Mouse (Mus musculus): ENCODE measurements around the gene Pet117. TPM values are rescaled to one million over a fixed set of nuclear protein-coding genes. Genes with fewer than 3 reads are reported as not detected.

The Pet117 gene
- total RNA-seq, 2 experiments from 2014 or later: 4.5 to 5.6 TPM

DNA sequence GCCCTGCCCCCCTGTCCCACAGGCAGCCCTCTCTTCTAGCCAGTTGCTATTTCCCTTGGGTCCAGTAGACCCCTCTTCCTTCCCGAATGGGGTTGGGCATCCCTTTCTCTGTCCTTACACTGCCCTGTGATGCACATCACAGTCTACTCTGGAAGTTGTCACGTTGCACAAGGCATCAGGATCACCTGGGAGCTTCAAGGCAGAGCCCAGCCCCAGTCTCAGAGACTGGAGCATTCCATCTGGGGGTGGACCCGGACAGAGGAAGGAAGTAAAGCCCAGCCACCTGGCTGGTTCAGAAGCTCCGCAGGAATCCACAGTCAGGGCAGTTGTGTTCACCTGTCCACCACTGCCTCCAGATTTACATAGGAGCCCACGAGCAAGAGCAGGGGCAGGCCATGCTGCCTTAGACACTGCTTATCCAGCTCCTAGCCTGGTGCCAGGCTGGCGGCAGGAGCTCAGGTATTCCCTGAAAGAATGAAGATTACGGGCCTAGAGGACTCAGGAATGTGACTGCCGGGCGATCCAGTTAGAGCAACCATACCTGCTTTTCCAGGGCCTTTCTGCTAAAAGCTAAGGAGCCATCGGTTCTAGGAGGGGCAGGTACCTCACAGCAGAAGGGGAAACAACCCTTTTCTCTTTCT, 6.4 kb downstream of the Pet117 start:
- DNase-seq: no peak
- intact Hi-C loops (cut with DNase I): no loop called here

DNA sequence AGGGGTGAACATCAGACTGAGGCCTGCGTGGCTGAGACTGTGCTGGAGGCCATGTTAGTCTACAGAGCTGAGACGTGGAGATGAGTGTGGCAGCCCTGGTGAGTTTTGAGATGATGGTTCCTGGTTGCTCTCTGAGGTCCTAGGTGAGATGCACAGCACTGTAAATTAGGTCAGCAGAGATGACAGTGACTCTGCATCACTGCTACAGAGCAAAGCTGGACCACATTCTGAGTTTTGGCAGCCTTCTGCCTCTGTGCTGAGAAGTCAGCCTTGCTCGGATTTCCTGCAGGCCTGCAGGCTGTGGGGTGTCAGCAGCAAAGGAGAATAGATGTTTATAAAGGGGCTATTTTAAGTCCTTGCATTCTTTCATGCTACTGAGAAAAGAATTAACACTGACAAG, 12.5 kb downstream of the Pet117 start:
- DNase-seq: no peak
- intact Hi-C loops (cut with DNase I): no loop called here

DNA sequence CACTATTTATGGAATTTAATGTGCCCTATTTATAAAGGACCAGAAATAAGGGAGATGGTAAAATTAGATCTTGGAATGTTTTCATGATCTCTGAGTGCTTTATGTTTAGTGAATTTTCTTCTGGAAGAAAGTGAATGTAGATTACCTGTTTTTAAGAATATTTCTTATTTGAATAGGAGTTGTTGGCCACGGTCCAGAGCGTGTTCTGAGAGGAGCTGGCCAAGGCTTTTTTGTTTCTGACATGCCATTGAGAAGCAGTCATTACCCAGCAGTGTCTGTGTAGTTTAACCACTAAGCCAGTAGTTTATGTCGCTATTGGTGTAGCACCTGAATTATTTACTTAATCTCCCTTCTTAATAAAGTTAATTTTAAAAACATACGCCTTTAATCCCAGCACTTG, 12.9 kb downstream of the Pet117 start:
- DNase-seq: no peak
- intact Hi-C loops (cut with DNase I): no loop called here

DNA sequence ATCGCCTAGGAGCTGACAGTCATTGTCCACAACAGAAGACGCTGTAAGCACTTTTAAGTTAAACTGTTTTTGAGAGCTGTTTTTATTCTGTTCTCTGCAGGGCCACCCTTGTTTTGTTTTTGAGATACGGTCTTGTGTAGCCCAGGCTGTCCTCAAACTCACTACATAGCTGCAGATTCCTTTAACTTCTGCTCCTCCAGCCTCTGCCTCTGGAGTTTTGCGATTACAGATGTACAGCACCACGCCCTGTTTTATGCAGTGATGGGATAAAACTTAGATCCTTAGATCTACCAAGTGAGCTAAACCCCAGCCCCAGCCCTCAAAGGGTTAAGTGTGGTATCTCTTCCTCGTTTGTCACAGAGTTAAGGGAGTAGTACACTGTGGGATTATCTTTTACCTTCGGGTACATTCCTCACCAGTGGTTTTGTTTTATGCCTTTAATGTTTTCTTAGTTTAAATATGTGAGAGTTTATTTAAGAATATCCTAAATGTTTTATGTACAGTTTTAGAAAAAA, 13.9 kb downstream of the Pet117 start:
- intact Hi-C loops (cut with DNase I): no loop called here
- DNase-seq: no peak

DNA sequence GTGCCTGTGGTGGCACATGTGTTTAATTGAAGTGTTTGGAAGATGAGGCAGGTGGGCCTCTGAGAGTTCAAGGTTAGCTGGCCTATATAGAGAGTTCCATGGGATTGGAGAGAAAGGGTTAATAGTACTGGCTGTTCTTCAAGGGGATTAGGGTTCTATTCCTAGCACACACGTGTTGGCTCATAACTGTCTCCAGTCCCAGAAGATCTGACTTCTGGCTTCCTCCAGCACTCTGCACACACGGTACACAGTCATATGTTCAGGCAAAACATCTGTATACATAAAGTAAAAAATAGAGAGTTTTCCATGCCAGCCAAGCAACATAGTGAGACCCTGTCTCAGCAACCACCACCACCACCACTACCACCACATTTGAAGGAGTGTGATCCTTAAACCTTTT, 17.5 kb downstream of the Pet117 start:
- no peak for DNase-seq
- intact Hi-C loops (cut with DNase I): no loop called here

DNA sequence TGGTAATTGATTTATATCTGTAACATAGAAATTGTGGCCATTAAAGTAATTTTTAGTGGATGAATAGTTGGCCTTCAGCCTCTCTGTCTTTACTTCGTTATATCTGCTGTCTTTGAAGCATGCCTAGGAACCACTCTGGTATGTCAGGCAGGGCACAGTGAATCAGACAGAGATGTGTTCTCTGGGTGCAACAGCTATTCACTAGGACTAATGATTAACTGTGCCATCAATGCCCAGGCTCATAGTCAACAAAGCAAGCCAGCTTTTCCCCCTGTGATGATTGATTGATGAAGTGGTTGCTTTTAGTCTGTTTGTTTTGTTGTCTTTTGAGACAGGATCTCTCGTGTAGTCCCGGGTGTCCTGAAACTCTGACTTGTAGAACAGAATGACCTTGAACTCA, 19.6 kb downstream of the Pet117 start:
- intact Hi-C loops (cut with DNase I): no loop called here
- no peak for DNase-seq

DNA sequence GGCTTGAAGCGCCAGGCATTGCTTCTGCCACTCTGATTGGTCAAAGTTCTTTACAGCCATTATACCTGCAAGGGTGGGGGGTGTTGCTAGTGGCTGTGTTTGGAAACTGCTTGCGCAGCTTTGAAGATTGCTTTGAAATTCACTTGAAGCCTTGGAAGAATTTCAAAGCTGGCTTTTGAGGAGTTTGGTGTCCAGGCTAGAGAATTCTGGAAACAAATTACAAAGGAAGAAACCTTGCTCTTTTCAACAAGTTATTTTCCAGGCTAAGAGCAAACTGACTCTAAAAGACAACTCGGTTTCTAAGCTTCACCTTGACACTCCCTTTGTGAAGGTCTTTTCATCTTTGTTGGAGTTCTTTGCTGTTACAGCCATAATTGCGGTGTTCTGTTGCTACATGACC, 30.7 kb downstream of the Pet117 start:
- no peak for DNase-seq
- intact Hi-C loops (cut with DNase I): no loop called here

DNA sequence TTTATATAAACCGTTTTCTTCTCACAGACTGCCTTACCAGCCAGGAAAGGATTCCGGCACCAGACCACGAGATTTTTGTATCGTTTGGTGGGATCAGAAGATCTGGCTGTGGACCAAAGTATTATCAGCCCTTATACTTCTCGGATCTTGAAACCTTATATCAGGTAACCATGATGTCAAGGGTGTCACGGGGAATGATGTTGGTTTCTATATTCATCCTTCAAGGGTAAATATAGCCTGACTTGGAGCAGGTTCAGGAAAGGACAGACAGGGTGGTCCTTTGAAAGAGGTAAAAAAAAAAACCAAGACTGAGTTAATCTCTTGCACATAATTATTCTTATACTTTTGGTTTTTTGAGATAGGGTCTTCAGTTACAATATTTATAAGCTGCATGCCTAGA, 31.9 kb downstream of the Pet117 start:
- DNase-seq: no peak

DNA sequence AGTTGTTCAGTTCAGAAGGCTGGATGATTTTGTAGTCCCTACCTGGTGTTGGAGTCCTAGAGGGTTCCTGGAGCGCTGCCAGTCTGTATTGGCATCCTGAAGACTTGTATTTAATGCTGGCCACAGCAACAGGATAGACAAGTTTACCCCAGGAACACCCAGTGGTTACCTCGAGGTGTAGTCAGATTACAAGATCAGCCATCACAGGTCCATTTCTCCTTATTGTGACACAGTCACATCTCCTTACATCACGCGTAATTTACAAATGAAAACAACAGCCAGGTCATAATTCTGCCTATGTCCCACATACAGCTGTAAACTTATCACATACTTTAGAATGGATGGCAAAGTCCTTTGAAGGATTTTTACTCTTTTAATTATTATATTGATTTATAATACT, 40.2 kb downstream of the Pet117 start:
- intact Hi-C loops (cut with DNase I): no loop called here
- DNase-seq: no peak

More for the DNA sequence above, 31.9 kb downstream of the Pet117 start:
- intact Hi-C loops (cut with DNase I): no loop called here

DNA sequence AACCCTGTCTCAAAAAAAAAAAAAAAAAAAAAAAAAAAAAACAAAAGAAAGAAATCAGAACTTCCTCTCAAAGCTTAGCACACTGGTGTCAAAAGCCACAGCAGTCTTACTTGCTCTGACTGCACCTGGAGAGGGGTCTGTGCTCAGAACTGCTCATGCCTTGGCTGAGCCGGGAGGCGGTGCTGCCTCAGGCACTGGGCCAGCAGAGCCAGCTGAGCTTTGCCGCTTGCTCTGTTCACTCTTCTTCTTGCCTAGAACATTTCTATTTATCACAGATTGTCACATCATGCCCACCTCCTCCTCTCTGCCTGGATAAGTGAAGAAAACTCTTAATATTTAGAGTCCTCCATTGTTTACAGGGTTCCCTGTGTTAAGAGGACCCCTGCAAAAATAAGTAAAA, 41.8 kb downstream of the Pet117 start:
- no peak for DNase-seq

DNA sequence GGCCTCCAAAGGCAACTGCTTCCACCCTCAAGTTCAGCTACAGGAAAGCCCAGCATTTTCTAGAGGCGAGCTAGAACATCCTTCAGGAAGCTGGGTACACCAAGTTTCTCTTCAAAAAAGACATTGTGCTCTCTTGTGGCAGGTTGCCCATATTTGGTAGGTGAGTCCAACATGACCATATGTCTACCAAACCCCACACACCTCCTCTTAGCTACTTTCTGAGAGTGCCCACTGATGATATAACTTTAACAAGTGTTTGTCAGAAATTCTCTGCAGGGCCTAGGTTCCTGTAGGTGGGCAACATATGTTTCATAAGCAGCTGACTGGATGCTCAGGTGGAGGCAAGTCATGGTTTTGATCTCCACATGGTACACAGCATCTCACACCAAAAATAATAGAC, 45.9 kb downstream of the Pet117 start:
- no peak for DNase-seq
- intact Hi-C loops (cut with DNase I): no loop called here

More for the DNA sequence above, 41.8 kb downstream of the Pet117 start:
- intact Hi-C loops (cut with DNase I): no loop called here

DNA sequence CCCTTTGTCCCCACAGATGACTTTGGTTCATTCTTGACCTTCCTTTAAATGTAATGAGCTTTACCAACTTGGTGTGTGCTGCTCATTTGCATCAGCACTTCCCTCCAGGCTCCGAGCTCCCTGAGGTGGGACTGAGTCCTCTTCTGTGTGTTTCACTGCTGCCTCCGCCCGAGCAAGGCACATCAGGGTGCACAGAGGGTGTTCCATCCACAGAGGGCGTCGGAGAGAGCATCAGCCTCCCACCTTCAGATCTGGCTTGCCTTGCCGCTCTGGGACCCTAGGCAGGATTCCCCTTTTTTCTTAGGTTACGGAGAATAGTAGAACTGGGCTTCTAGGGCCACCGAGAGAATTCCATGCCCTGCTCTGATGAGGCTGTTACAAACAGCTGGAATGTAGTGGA, 48.1 kb downstream of the Pet117 start:
- intact Hi-C loops (cut with DNase I): no loop called here
- no peak for DNase-seq

DNA sequence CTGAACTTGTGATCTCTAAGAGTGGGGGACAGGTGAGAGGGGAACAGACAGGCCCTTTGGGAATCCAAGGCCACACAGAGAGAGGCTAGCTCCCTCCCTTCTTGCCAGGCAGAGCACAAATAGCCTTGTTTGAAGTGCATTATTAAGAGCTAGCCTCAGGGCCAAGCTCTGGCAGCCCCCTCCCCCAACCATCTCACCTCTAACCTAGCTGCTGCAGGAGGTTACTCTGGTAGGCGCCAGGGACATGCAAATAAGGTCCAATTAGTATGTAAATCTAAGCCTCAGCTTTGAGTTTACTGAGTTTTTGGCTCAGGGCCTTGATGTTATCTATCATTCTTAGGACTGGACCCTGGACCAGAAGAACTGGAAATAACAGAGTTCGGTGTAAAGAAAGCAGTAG, 49.3 kb downstream of the Pet117 start:
- no peak for DNase-seq
- intact Hi-C loops (cut with DNase I): no loop called here

DNA sequence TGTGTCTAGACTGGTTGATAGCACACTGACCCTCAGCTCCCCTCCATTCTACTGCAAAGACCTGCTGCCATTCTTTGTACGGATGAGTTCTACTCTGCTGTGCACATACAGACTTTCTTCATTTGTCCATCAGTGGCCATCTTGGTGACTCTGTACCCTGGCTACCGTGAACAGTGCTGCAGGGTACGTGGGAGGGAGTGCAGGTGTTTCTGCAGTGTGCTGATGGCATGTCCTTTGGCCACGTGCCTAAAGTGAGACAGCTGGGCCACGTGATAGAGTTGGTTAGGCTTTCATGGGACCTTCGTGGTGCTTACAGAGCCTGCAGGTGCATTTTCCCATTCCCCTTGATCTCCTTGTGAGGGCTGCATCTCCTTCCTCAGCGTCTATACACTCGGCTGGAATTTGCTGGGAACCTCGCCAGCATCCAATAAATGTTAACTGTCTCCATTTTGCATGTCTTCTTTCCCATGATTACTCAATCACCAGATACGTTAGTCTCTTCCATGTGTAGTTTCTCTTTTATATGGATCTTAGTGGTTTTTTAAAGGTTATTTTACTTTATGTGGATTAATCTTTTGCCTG, 53.4 kb downstream of the Pet117 start:
- intact Hi-C loops (cut with DNase I): no loop called here
- DNase-seq: no peak

Other genes with a start within 250 kb of the Pet117 start
- gene Mgme1, start 98.3 kb upstream of the Pet117 start, total RNA-seq (2021): 1 to 10 TPM; 7.2 to 7.3 TPM
- 10 to 100 TPM; 37.3 to 46.2 TPM for gene Snx5, start 98.1 kb upstream of the Pet117 start, total RNA-seq (2021)
- not detected for gene Ovol2, start 36.9 kb upstream of the Pet117 start, total RNA-seq (2021)
- 10 to 100 TPM; 15.4 to 19.4 TPM for gene Kat14, start within 50 bp of the Pet117 start, total RNA-seq (2021)
- under 1 TPM; 0.15 to 0.52 TPM for gene Dzank1, start 158.4 kb downstream of the Pet117 start, total RNA-seq (2021)
- 1 to 10 TPM; 6.6 to 9.6 TPM for gene Polr3f, start 158.7 kb downstream of the Pet117 start, total RNA-seq (2021)
- gene Rbbp9, start 181.9 kb downstream of the Pet117 start, total RNA-seq (2021): 1 to 10 TPM; 4.6 to 5.1 TPM
- gene Sec23b, start 187.2 kb downstream of the Pet117 start, total RNA-seq (2021): 10 to 100 TPM in 1 of 2 experiments, 1 to 10 TPM in 1; 9.8 to 10.3 TPM
- gene Smim26, start 225.1 kb downstream of the Pet117 start, total RNA-seq (2021): 10 to 100 TPM; 59.0 to 72.3 TPM
- 10 to 100 TPM; 12.6 to 13.8 TPM for gene Dtd1, start 230.9 kb downstream of the Pet117 start, total RNA-seq (2021)

Data from gastrocnemius, postnatal 36 days (tissue).